Mouse (Mus musculus): ENCODE results near the gene Tnfaip8l1. TPM values are rescaled to one million over a fixed set of nuclear protein-coding genes. Genes with fewer than 3 reads are reported as not detected.

Gene Tnfaip8l1
- total and polyA plus RNA-seq, 3 experiments: 1.1 to 3.2 (median 2.0) TPM

GRCm38 (mm10) chr17:56128246-56128645, 34.0 kb upstream of the Tnfaip8l1 start:
- no peak overlapping the region for H3K4me3 ChIP-seq (ENCODE audit: low read depth, low read length)
- ATAC-seq (ENCODE audit: extremely low read depth, insufficient number of reproducible peaks, low FRiP score, poor library complexity, severe bottlenecking) (no peak), DNase-seq (ENCODE audit: low spot score) (no peak)
- H3K9me3 ChIP-seq (replicated peaks): no peaks in the 10 kb centered on the region
- peaks cover 36% of the 10 kb centered on the region for H3K27me3 ChIP-seq (ENCODE audit: insufficient read depth, low read length)
- peaks cover 21% of the 10 kb centered on the region for H3K4me1 ChIP-seq (ENCODE audit: insufficient read depth, low read depth, low read length)
- TF ChIP-seq POLR2AphosphoS5 (IDR thresholded peaks at IDR 0.05; ENCODE audit: insufficient replicate concordance, low read depth, low read length) (no peak), TAL1 (conservative IDR thresholded peaks at IDR 0.05; ENCODE audit: low read depth, low read length) (no peak), CTCF (IDR thresholded peaks at IDR 0.05; ENCODE audit: low read depth, low read length) (no peak), GATA2 (IDR thresholded peaks at IDR 0.05; ENCODE audit: borderline replicate concordance, low read depth, low read length) (no peak), GATA1 (IDR thresholded peaks at IDR 0.05; ENCODE audit: borderline replicate concordance, low read length) (no peak)
- H3K36me3 ChIP-seq (replicated peaks): peaks cover 53% of the 10 kb centered on the region

GRCm38 (mm10) chr17:56131136-56131535, 31.1 kb upstream of the Tnfaip8l1 start:
- DNase-seq (ENCODE audit: low spot score) (no peak), ATAC-seq (ENCODE audit: extremely low read depth, insufficient number of reproducible peaks, low FRiP score, poor library complexity, severe bottlenecking) (no peak)
- Histone ChIP-seq H3K36me3 (replicated peaks) (peaks cover 40% of the 10 kb centered on the region), H3K9me3 (replicated peaks) (no peaks in the 10 kb centered on the region), H3K4me1 (ENCODE audit: insufficient read depth, low read depth, low read length) (peaks cover 35% of the 10 kb centered on the region), H3K27me3 (ENCODE audit: insufficient read depth, low read length) (peaks cover 32% of the 10 kb centered on the region), H3K4me3 (ENCODE audit: low read depth, low read length) (no peak overlapping the region)
- TF ChIP-seq GATA1 (IDR thresholded peaks at IDR 0.05; ENCODE audit: borderline replicate concordance, low read length) (no peak), TAL1 (conservative IDR thresholded peaks at IDR 0.05; ENCODE audit: low read depth, low read length) (no peak), CTCF (IDR thresholded peaks at IDR 0.05; ENCODE audit: low read depth, low read length) (no peak), POLR2AphosphoS5 (IDR thresholded peaks at IDR 0.05; ENCODE audit: insufficient replicate concordance, low read depth, low read length) (no peak), GATA2 (IDR thresholded peaks at IDR 0.05; ENCODE audit: borderline replicate concordance, low read depth, low read length) (no peak)

GRCm38 (mm10) chr17:56131814-56132213, 30.5 kb upstream of the Tnfaip8l1 start:
- ATAC-seq (ENCODE audit: extremely low read depth, insufficient number of reproducible peaks, low FRiP score, poor library complexity, severe bottlenecking) (no peak), DNase-seq (ENCODE audit: low spot score) (peak; percentile 48)
- Histone ChIP-seq H3K27me3 (ENCODE audit: insufficient read depth, low read length) (peaks cover 28% of the 10 kb centered on the region), H3K36me3 (replicated peaks) (peaks cover 35% of the 10 kb centered on the region), H3K4me1 (ENCODE audit: insufficient read depth, low read depth, low read length) (peaks cover 35% of the 10 kb centered on the region), H3K9me3 (replicated peaks) (no peaks in the 10 kb centered on the region), H3K4me3 (ENCODE audit: low read depth, low read length) (no peak overlapping the region)
- TF ChIP-seq CTCF (IDR thresholded peaks at IDR 0.05; ENCODE audit: low read depth, low read length): peak; percentile 72
- no peak for TF ChIP-seq POLR2AphosphoS5 (IDR thresholded peaks at IDR 0.05; ENCODE audit: insufficient replicate concordance, low read depth, low read length)
- TF ChIP-seq GATA1 (IDR thresholded peaks at IDR 0.05; ENCODE audit: borderline replicate concordance, low read length): no peak
- no peak for TF ChIP-seq TAL1 (conservative IDR thresholded peaks at IDR 0.05; ENCODE audit: low read depth, low read length)
- TF ChIP-seq GATA2 (IDR thresholded peaks at IDR 0.05; ENCODE audit: borderline replicate concordance, low read depth, low read length): no peak

GRCm38 (mm10) chr17:56132661-56133060, 29.6 kb upstream of the Tnfaip8l1 start:
- Histone ChIP-seq H3K27me3 (ENCODE audit: insufficient read depth, low read length) (peaks cover 28% of the 10 kb centered on the region), H3K9me3 (replicated peaks) (no peaks in the 10 kb centered on the region), H3K36me3 (replicated peaks) (peaks cover 30% of the 10 kb centered on the region), H3K4me1 (ENCODE audit: insufficient read depth, low read depth, low read length) (peaks cover 35% of the 10 kb centered on the region), H3K4me3 (ENCODE audit: low read depth, low read length) (no peak overlapping the region)
- peak; percentile 58 for DNase-seq (ENCODE audit: low spot score)
- TF ChIP-seq GATA2 (IDR thresholded peaks at IDR 0.05; ENCODE audit: borderline replicate concordance, low read depth, low read length): no peak
- no peak for TF ChIP-seq POLR2AphosphoS5 (IDR thresholded peaks at IDR 0.05; ENCODE audit: insufficient replicate concordance, low read depth, low read length)
- peak; percentile 93 for TF ChIP-seq CTCF (IDR thresholded peaks at IDR 0.05; ENCODE audit: low read depth, low read length)
- no peak for ATAC-seq (ENCODE audit: extremely low read depth, insufficient number of reproducible peaks, low FRiP score, poor library complexity, severe bottlenecking)

GRCm38 (mm10) chr17:56133457-56134363, 28.6 kb upstream of the Tnfaip8l1 start:
- peaks cover 24% of the 10 kb centered on the region for H3K36me3 ChIP-seq (replicated peaks)
- peak overlapping the region; percentile 70; the same call in 1 of the 2 replicates for H3K4me3 ChIP-seq (ENCODE audit: low read depth, low read length)
- DNase-seq (ENCODE audit: low spot score) (peak; percentile 47), ATAC-seq (ENCODE audit: extremely low read depth, insufficient number of reproducible peaks, low FRiP score, poor library complexity, severe bottlenecking) (peak; percentile 65)
- TF ChIP-seq GATA1 (IDR thresholded peaks at IDR 0.05; ENCODE audit: borderline replicate concordance, low read length): no peak
- TF ChIP-seq CTCF (IDR thresholded peaks at IDR 0.05; ENCODE audit: low read depth, low read length): no peak
- no peak for TF ChIP-seq GATA2 (IDR thresholded peaks at IDR 0.05; ENCODE audit: borderline replicate concordance, low read depth, low read length)
- TF ChIP-seq POLR2AphosphoS5 (IDR thresholded peaks at IDR 0.05; ENCODE audit: insufficient replicate concordance, low read depth, low read length): no peak
- peaks cover 29% of the 10 kb centered on the region for H3K27me3 ChIP-seq (ENCODE audit: insufficient read depth, low read length)
- H3K4me1 ChIP-seq (ENCODE audit: insufficient read depth, low read depth, low read length): peaks cover 38% of the 10 kb centered on the region
- no peaks in the 10 kb centered on the region for H3K9me3 ChIP-seq (replicated peaks)

- DNase-seq (ENCODE audit: low spot score) (peak; percentile 74), ATAC-seq (ENCODE audit: extremely low read depth, insufficient number of reproducible peaks, low FRiP score, poor library complexity, severe bottlenecking) (no peak; the same call in 1 of the 2 replicates)
- no peak for TF ChIP-seq GATA1 (IDR thresholded peaks at IDR 0.05; ENCODE audit: borderline replicate concordance, low read length)
- peak; percentile 89 for TF ChIP-seq CTCF (IDR thresholded peaks at IDR 0.05; ENCODE audit: low read depth, low read length)
- Histone ChIP-seq H3K9me3 (replicated peaks) (no peaks in the 10 kb centered on the region), H3K36me3 (replicated peaks) (peaks cover 19% of the 10 kb centered on the region), H3K4me3 (ENCODE audit: low read depth, low read length) (peak overlapping the region; percentile 70), H3K4me1 (ENCODE audit: insufficient read depth, low read depth, low read length) (peaks cover 43% of the 10 kb centered on the region), H3K27me3 (ENCODE audit: insufficient read depth, low read length) (peaks cover 37% of the 10 kb centered on the region)
Observed at GRCm38 (mm10) chr17:56134463-56134971, 27.8 kb upstream of the Tnfaip8l1 start.

Measured in G1E (cell line).